Mouse (Mus musculus) kidney, postnatal 10 days (tissue): ENCODE measurements around the gene Creb3.
"Not testable (repeated sequence)": the region's sequence is repeated elsewhere in the genome, so short reads cannot be mapped to it uniquely, and the experiment has no call there.

Experiments used
- DNase-seq: peaks from one replicate; pipeline ENCODE4 v3.0.0; 2021; ENCODE audit warnings: mixed read lengths

Gene Creb3

GRCm38 (mm10) chr4:43561997-43562768, at the start of gene Creb3, which contains the start of gene Tln1:
TSS of gene Creb3 (plus strand) at chr4:43562332.
TSS of gene Tln1 (minus strand) at chr4:43562691.
- peak; percentile 95 for DNase-seq

GRCm38 (mm10) chr4:43512653-43513052, 49.5 kb upstream of the Creb3 start:
- no peak for DNase-seq

GRCm38 (mm10) chr4:43513300-43513699, 48.8 kb upstream of the Creb3 start:
- DNase-seq: no peak

GRCm38 (mm10) chr4:43513791-43514190, 48.3 kb upstream of the Creb3 start:
- no peak for DNase-seq

- no peak for DNase-seq
Measured at GRCm38 (mm10) chr4:43515764-43516708, 46.1 kb upstream of the Creb3 start.

- DNase-seq: no peak
Measured at GRCm38 (mm10) chr4:43519551-43519950, 42.6 kb upstream of the Creb3 start.

GRCm38 (mm10) chr4:43519956-43520355, 42.2 kb upstream of the Creb3 start:
- DNase-seq: peak; percentile 93

GRCm38 (mm10) chr4:43527880-43528279, 34.3 kb upstream of the Creb3 start:
- no peak for DNase-seq

GRCm38 (mm10) chr4:43528487-43528886, 33.6 kb upstream of the Creb3 start:
- DNase-seq: no peak

GRCm38 (mm10) chr4:43530081-43530501, 32.0 kb upstream of the Creb3 start:
- no peak for DNase-seq

- peak; percentile 88 for DNase-seq
Measured at GRCm38 (mm10) chr4:43530581-43530980, 31.6 kb upstream of the Creb3 start.

- DNase-seq: peak; percentile 60
Measured at GRCm38 (mm10) chr4:43533270-43533669, 28.9 kb upstream of the Creb3 start.

- DNase-seq: no peak
Measured at GRCm38 (mm10) chr4:43535628-43536027, 26.5 kb upstream of the Creb3 start.

- DNase-seq: no peak
Measured at GRCm38 (mm10) chr4:43536031-43536430, 26.1 kb upstream of the Creb3 start.

GRCm38 (mm10) chr4:43542044-43542443, 20.1 kb upstream of the Creb3 start:
- no peak for DNase-seq

- no peak for DNase-seq
Measured at GRCm38 (mm10) chr4:43546375-43547047, 15.6 kb upstream of the Creb3 start.

- DNase-seq: no peak
Measured at GRCm38 (mm10) chr4:43547160-43547559, 15.0 kb upstream of the Creb3 start.

- DNase-seq: no peak
Measured at GRCm38 (mm10) chr4:43549055-43549454, 13.1 kb upstream of the Creb3 start.

- not testable (repeated sequence) for DNase-seq
Measured at GRCm38 (mm10) chr4:43551854-43552253, 10.3 kb upstream of the Creb3 start.

- DNase-seq: no peak
Measured at GRCm38 (mm10) chr4:43552437-43552836, 9.7 kb upstream of the Creb3 start.

- DNase-seq: no peak
Measured at GRCm38 (mm10) chr4:43553891-43554290, 8.2 kb upstream of the Creb3 start.

GRCm38 (mm10) chr4:43555926-43556325, 6.2 kb upstream of the Creb3 start:
- DNase-seq: no peak

- peak; percentile 78 for DNase-seq
Measured at GRCm38 (mm10) chr4:43558028-43558630, 4.0 kb upstream of the Creb3 start.
